Mouse (Mus musculus) heart, adult 8-10 months (tissue): ENCODE results near the gene Olfml2b. TPM values are rescaled to one million over a fixed set of nuclear protein-coding genes. Genes with fewer than 3 reads are reported as not detected.

Experiments
- DNase-seq: peaks from one replicate; pipeline ENCODE4 v3.0.0; 2022; ENCODE audit warnings: low spot score
- total RNA-seq, 4 experiments: library from RNA; stranded (reverse); gene quantifications; 2 replicates each; pipeline ENCODE4 v1.2.4; 2022

The Olfml2b gene
- total RNA-seq, 4 experiments from 2014 or later = 4.4 to 14.8 (median 7.6) TPM

DNA sequence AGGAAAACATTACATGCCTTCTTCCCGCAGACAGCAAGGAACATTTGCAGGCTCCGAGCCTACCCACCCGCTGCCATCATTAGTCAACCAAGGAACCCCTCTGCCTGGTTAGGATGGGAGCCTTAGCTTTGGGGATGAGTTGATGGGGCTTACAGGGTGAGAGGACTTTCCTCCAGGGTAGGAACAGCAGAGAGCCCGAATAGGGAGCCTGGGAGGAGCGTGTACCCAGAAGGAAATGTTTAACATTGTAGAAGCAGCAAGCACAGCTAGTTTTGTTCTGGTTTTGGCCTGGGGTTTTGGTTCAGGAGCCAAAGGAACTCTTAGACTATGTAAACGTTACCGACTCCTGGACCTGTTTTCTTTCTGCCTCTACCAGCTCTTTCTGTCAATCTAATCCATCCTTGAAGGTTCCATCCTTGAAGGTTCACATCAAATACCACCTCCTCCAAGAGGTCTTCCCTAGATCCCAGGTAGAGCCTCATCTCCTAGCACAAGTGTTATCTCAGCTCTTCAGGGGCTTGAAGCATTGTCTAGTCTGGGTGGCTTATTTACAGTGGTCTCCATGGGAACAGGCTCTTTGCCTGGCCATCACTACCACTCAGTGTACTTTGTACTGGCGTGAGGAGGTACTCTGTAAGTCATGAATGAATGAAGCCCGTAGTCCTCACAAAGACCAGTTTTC lies 2.4 kb downstream of the Olfml2b start:
- no peak for DNase-seq

DNA sequence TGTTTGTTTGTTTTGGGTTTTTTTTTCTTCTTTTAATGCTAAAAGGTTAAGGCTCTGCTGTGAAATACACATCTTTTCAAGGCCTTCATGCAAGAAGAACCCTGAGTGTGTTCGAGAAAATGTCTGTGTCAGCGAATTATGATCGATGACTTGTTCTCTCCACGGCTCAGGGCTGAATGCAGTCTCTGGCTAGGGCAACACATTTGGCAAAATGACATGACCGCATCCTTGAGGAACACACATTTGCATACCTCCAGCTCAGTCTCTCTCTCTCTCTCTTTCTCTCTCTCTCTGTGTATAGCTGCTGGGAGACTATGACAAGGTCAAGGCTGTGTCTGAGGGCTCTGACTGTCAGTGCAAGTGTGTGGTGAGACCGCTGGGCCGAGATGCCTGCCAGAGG lies 3.0 kb downstream of the Olfml2b start:
- DNase-seq = no peak

DNA sequence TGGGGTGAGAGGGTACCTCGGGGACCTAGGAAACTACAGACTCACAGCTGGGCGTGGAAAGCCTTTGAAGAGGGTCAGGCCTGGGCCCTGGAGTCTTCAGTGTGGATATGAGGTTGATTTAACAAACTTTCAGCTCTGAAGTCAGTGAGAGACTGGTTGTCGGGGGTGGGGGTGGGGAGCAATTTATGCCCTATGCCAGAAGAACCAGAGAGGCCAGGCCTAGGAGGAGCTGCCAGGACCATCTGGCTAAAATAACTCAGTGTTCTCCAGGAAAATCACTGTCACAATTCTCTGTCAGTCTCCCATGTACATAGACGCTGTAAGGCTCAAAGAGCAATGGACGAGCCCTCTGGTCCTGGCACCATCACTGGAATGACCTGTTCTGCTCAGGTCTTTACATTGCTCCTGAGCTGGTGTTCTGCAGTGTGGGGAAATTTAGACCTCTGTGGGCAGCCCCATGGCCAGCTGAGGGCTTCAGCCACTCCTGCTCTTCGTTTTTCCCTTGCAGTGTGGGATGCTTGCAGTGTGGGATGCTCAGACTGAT lies 3.7 kb downstream of the Olfml2b start:
- no peak for DNase-seq

DNA sequence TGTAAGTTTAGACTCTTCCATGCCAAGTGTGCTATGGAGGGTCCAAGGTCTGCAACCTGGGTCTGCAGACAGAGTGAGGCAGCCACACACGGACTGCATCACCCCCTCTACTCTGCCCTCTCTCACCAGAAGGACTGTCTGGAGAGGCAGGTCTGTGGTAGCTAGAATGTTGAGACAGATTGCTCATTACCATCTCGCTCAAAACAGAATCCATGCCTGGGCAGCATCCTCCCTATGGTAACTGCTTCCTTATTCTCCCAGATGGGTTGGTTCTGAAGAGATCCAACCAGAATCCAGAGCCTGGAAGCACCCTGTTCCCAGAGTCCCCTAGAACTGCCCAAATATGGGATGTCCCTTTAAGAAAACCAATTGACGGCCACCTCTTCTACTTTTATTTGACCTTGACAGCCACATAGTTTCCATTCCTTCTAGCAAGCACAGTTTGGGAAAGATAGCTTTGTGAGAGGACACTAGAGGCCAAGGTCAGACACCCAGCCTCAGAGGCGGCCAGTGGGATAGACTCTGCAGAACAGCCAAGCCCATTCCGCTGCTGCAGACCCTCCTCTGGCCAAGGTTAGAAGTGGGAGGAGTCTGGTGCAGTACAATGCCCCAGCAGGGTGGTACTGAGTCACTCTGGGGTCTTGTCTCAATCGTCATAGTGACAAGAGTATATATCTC lies 6.9 kb downstream of the Olfml2b start:
- no peak for DNase-seq

- DNase-seq = no peak
Measured at GRCm38 (mm10) chr1:170651989-170652740, 7.8 kb downstream of the Olfml2b start.

DNA sequence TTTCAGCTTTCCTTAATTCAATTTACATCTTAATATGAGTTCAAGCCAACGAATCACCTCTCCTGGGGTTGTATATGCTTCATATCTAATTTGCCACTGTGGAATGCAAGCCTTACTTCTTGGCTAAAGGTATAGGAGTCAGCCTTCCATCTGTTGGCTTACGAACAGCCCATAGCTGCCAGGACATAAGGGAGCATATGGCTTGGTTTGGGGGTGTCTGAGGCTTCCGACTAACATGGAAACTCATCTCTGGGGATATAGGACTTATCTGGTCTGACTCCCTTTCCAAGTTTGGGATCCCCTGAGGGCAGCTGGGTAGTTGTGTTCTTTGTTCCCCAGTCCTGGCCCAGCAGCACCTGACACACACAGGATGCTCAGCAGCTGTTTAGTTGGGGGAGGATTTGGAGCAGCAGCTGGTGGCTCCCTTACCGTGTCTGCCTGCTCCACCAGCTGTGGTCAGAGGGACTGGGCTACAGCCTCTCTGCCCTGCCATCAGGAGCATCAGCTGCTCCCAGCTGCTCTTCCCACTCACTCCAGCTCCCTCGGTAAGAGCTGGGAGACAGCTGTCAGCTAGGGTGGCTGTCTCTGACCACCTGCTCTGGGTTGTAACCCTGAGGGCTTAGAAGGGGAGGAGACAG lies 11.1 kb downstream of the Olfml2b start:
- no peak for DNase-seq

GRCm38 (mm10) chr1:170656518-170657227 lies 12.3 kb downstream of the Olfml2b start:
- DNase-seq = no peak

DNA sequence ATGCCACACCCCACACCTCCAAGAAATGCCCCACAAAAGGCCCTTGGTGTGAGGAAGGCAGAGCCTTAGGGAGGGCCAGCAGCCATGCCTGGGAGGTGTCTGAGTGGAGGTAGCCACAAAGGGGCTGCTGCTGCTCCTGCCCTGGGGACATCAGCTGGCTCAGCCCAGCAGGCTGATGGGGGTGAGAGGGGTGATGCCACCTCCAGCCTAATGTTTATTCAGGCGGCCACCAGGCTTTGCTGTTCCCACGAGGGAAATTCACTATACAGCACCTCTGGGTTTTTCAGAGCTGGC lies 12.8 kb downstream of the Olfml2b start:
- DNase-seq = no peak

DNA sequence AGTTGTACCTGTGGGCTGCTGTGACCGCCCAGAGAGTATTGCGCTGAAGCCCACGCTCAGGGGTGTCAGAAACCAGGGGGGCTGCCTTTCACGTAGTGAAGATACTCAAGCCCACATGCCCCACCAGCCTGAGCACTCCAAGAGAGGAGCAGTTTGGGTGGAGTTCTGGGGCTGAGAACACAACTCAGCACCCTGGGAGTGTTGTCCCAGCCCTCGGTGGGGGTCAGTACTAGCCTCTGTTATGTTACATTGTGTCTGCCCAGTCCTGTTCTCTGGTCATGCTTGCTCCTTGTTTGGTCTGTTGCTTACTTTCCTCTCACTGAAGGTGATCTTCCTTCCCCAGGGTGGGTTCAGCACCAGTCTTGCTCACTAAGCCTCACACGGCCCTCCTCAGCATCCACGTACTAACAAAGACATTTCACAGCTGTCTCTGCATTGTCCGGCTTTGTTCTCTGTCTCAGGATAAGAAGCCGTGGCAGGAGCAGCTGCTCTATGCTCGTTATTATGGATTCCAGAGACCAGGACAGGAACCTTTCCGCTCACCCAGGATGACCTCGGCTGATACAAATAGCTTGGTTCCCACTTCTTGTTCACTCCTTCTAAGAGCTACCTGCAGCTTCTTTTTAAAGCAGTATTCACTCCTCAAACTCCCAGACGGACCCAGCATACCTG lies 13.4 kb downstream of the Olfml2b start:
- no peak for DNase-seq

DNA sequence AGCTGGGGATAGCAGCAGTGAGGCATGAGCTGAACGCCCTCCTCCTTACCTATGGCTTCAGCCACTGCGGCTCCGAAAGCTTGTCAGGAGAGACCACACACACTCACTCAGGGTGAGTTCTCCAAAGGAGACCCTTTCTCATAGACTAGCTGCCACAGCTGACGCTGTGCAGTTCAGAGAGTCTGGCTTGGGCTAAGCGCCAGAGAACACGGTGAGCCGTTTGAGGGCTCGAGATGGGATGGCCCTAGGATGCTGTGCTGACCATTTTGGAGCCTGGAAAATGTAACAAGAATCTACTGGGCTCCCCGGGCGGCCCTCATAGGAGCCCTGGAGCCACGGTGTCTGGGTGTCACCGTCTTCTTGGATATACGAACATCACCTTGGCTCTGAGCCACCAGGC lies 14.9 kb downstream of the Olfml2b start:
- DNase-seq = no peak

DNA sequence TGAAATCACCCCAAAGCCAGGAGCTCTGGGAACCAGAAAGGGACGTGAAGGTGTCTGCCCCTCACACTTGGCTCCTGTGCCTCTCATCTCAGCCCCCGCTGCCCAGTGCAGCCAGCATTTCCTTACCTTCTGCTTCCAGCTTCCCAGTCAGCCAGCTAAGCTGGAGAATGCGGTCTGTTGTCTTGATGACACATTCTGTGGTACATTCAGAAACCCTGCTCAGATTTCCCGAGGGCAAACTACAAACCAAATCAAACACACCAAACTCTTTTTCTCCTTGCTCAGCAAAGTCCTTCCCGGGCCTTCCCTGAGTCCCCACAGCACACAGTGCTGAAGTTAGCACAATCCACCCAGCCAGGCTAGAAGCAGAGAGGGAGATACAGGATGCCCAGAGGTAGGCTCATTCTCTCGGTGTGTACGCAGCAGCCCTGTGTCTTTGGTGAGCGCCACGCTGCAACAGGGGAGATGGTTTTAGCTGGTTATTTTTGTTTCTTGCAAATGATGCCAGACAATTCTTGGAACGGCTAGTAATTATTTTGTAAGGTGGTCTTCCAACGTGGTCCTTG lies 20.4 kb downstream of the Olfml2b start:
- DNase-seq = no peak

- no peak for DNase-seq
Measured at GRCm38 (mm10) chr1:170665200-170665599, 20.9 kb downstream of the Olfml2b start.

- no peak for DNase-seq
Measured at GRCm38 (mm10) chr1:170674184-170674775, 29.9 kb downstream of the Olfml2b start.

- no peak for DNase-seq
Measured at GRCm38 (mm10) chr1:170677681-170678080, 33.3 kb downstream of the Olfml2b start.

DNA sequence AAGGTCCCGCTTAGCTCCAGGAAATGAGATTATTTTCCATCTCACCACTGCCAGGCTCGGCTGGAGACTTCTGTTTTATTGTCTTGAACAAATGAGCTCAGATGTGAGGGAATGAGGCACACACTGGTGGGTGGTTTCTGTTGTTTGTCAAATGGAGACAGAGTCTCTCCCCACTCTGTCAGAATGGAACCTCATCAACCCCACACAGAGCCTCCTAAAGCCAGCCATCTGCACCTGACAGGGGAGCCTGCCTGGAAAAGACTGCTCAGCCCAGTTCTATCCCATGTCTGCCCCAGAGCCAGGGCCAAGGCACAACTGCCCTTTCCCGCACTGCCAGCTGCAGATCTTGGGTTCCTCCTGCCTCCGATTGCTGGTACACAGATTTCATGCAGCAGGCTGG lies 34.5 kb downstream of the Olfml2b start:
- DNase-seq = no peak

DNA sequence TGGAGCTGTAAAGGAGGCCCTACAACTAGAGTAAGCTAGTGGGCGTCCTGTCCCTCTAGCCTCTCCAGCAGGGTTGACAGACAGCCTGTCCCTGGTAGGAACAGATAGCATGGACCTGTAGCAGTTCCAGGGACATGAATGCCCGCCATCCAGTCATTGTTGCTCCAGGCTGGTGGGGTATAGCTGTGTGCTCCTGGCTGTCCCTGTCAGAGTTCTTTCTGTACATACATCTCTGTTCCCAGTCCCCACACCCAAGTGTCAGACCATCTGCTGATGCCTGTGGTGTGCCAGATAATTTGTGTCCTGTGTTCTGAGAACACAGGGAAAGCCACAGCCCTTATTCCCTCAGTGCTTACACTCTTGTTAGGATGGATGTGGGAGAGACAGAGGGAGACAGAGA lies 35.3 kb downstream of the Olfml2b start:
- DNase-seq = no peak

GRCm38 (mm10) chr1:170683863-170684262 lies 39.5 kb downstream of the Olfml2b start:
- no peak for DNase-seq

- no peak for DNase-seq
Measured at GRCm38 (mm10) chr1:170689773-170690172, 45.4 kb downstream of the Olfml2b start.

- no peak for DNase-seq
Measured at GRCm38 (mm10) chr1:170691301-170691700, 47.0 kb downstream of the Olfml2b start.

DNA sequence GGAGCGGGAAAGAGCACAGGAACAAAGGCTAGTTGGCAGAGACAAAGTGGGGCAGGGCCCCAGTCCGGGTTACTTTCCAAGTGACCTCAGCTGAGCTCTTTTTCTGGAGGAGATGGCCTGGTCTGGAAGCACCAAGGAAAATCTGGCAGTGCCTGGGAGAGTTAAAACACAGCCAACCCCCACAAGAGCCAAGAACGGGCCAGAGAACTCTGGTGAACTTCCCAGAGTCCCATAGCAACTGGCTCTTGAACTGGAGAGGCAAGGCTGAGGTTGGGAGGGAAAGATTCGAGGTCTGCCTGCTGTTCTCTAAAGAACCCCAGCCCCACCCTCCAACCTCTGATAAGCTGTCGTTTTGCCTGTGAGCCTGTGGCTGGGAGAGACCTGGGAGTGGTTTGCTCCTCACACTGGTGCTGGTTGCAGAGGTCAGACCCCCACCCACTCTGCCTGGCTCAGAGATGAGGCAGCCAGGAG lies 50.5 kb downstream of the Olfml2b start:
- peak; percentile 79 for DNase-seq
